Mouse (Mus musculus) cerebellum, postnatal 36 days (tissue): ENCODE data around the gene Rab10.

Experiments used
- DNase-seq, 2 experiments: peaks; one replicate each; pipeline ENCODE4 v3.0.0; 2021 to 2022; ENCODE audit warnings: mixed read lengths in 2 of 2

Rab10 gene

DNA sequence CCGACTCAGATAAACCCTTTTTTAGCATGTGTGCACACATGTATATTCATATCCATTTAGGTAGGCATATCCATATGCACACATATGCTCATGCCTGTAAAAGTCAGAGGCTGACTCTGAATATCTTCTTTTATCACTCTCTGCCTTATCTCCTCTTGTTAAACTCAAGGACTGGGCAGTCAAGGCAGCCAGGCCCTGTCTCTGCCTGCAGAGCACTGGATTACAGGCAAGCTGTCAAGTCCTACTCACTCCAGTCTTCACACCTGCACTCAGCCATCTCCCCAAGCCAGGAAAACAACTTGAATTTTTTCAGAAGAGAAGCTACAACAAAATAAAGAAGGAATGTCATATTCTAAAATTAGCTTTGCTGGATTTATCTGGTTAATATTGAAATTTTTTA, 17.9 kb downstream of the Rab10 start:
- no peak for DNase-seq

DNA sequence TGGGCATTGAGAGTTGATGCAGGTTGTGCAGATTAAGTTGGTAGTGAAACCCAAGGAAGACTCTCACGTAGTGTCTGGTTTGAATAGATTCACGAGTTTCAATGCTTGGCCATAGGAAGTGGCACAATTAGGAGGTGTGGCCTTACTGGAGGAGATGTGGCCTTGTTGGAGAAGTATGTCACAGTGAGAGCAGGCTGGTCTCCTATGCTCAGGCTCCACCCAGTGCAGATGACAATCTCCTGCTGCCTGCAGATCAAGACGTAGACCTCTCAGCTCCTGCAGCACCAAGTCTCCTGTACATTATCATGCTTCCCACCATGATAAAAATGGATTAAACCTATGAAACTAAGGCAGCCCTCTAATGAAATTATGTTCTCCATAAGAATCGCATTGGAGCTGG, 18.7 kb downstream of the Rab10 start:
- no peak for DNase-seq

DNA sequence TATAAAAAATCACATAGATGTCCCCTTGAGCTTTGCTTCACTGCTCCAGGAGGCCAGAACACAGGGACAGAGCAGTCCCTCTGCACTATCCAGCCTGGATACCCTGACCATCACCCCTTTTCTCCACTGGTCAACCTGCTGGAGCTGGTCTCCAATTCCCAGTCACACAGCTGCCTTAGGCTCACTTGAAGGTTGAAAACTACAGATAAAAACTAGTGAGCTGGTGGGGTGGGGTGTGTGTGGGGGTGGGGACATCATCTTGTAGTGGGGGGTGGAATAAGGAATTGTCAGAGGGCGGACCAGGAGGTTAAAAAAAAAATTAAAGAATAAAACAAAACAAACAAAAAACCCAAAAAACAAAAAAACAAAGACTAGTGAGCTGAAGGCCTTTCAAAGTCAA, 21.3 kb downstream of the Rab10 start:
- DNase-seq, result no peak

DNA sequence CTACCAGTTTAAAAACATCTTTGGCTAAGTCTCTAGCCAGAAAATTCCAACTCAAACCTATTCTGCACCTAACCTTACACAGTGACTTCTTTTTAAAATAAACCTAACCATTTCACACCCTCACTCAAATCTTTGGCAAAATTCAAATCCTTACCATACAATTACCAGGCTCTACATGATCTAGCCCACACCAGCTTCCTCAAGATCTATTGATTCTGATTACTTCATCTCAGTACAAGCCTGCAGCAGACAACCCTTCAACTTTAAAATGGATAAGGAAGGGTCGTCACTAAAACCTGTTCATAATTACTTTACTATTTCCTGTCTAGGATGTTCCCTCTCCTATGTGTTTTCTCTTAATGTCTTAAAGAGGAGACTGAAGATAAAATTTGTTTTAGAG, 23.9 kb downstream of the Rab10 start:
- no peak for DNase-seq

DNA sequence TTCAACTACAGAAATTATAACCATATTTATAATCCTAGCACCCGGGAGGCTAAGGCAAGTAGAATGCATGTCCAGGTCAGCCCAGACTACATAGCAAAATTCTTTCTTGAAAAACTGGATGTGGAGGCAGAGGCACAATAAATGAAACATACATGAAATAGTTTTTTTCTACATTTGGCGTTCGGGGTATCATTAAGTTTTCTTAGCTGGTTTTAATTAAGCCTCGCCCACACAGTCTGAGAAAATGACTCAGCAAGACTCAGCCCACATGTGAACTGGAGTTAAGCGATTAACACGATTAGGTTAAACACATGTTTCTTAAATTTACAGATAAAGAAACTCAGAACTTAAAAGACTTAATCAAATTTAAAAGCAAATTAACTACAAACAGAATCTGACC, 24.4 kb downstream of the Rab10 start:
- DNase-seq, result no peak

DNA sequence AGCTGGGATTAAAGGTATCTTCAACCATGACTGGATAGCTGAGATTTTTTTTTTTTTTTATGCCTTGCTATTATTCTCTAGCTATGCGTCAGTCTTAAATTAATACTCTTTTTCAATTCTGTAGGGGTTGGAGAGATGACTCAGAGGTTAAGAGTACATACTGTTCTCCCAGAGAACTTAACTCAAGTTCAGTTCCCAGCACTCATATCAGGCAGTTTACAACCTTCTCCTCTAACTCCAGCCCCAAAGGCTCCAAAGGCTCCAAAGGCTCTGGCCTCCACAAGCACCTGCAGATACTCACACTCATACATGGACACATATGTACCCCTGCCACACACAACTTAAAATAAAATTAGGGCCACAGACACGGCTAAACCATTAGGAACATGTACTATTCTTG, 25.3 kb downstream of the Rab10 start:
- no peak for DNase-seq

DNA sequence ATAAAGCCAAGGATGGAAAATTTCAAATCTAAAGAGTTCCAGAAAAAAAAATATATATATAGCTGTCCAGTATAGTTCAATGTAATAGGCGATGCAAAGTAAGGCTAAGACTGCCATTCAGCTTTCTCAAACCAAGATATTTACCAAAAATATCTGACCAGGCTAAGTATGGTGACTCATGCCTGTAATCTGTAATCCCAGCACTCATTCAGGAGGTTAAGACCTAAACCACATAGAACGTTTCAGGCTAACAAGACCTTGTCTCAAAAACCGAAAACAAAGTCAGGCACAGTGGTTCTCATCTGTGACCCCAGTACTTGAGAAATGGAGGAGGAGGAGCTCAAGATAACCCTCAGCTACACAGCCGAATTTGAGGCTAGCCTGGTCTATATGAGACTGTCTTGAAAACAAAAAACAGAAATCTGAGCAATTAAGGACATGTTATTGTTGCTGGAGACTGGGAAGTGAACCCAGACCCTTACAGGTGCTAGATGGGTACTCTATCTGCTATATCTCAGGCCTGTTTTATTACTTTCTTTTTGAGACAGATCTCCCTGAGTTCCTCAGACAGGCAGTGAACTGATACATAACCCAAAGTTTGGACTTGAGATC, 25.8 kb downstream of the Rab10 start:
- no peak for DNase-seq

DNA sequence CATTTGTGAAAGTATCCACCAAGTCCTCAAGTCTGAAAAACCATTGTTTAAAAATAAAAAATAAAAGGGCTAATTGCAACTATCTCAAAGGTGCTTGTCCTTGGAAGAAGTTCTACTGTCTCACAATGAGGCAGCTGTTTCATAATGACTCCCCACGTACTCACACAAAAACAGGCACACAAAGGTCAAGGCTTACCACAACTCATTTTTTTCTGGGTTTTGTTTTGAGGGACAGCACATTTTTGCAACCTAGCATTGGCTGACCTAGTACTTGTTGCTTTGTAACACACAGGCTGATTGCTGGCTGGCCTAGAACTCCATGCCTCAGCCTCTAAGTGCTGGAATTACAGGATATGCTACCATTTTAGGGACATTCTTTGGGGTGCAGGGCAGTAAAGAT, 26.8 kb downstream of the Rab10 start:
- no peak for DNase-seq

DNA sequence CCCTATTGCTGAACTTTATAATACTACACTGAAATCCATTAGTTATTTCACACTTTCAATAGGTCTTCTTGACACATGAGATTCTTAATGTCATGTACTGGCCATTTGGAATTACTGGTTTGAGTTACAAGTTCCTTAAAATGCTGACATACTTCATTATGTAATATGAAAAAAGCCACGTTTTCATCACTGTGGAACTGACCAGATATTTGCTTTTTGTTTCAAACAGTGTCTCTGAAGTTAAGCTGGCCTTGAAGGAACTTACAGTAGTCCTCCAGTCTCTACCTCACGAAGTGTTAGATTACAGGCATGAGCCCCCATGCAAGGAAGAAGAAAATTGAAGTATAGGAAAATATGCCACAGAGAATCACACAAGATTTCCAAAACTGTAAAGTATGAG, 27.2 kb downstream of the Rab10 start:
- DNase-seq, result no peak

DNA sequence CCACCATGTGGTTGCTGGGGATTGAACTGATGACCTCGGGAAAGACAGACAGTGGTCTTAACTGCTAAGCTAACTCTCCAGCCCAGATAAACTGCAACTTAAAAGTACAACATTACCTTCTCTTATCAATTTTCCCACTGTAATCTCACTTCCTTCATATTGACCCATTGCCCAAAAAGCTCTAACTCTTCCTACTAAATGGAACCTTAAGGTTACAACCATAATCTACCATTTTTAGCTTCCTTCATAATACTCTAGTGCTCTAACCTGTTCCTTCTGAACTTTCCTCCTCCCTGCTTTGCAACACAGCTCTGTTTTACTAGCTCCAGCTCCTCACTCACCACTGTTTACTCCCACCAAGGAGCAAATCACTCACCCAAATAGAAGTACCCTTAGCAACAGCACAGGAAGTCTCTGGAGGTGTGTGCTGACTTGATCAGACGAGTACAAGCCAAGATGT, 30.9 kb downstream of the Rab10 start:
- no peak for DNase-seq

DNA sequence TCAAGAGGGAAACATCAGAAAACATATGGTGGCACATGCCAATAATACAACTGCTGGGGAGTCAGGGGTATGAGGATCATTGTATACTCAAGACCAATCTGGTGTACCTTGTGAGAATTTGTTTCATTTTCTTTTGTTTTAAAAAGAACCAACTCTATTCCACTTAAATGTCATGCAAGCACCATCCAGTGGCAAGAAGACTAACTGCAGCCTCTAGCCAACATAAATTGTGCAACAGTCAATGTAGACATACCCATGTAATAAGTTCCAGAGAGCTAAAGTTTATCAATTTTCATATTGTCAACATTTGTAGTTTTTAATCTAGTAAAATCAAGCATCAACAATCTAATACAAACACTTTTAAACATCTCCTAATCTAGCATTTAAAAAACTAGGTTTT, 39.0 kb downstream of the Rab10 start:
- DNase-seq, result no peak

DNA sequence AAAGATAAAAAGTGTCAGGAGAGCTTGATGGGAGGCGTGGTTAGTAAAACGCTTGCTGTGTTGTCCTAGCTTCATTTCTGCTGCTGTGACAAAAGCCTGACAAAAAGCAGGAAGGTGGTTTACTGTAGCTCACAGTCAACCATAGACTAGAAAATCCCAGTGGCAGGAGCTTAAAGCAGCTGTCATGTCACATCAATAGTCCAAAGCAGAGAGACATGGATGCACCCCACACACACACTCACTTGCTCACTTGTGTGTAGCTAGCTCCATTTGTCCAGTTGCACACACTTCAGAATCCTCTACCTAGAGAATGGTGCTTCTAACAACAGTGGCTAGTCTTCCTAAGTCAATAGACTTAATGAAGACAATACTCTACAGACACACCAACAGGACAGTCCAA, 42.4 kb downstream of the Rab10 start:
- no peak for DNase-seq

DNA sequence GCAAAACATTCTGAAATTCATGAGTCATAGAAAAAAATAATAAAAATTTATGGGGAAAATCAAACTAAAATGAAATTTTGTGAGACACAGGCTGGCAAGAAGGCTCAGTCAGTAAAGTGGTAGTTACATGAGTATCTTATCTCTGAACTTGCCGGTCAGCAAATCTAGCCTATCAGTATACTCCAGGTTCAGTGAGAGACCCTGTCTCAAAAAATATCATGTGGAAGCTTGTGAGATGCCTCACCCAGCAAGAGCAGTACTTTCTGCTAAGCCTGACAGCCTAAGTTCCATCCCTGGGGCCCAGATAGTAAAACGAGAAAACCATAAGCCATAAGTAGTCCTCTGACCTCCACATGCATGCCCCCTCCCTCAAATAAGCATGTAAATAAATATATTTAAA, 44.6 kb downstream of the Rab10 start:
- DNase-seq, result no peak

DNA sequence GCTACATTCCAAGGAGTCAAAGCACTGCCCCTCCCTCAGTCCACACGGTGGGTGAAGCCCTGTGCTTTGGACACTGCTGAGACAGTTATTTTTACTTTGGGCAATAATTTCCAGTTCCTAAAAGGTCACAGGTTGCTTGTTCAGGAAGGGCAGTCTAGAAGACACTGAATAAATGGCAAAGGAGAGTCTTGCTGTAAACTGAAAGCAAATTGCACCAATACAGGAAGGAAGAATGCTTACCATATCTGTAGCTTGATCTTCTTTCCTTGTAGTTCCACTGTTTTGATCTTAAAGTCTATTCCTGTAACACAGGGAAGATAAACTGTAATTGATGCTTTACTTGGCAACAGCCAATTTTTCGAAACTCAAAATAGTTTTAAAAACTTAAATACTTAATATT, 45.3 kb downstream of the Rab10 start:
- no peak for DNase-seq

DNA sequence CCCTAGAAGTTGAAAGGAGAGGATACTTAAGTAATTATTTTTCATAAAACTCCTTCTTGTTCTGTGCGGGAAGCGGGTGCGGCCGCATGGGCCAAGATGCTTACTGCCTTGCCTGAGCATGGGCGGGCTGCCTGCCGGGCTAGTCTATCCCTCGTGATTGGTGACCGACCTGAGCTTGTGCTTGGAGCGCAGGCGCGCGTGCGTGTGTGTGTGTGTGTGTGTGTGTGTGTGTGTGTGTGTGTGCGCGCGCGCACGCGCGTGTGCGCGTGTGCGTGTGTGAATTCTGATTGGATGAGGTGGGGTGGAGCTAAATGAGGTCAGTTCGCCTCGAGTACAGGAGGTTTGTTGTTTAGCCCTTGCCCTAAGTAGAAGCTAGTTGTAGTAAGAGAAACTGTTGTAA, 48.2 kb downstream of the Rab10 start:
- no peak for DNase-seq

DNA sequence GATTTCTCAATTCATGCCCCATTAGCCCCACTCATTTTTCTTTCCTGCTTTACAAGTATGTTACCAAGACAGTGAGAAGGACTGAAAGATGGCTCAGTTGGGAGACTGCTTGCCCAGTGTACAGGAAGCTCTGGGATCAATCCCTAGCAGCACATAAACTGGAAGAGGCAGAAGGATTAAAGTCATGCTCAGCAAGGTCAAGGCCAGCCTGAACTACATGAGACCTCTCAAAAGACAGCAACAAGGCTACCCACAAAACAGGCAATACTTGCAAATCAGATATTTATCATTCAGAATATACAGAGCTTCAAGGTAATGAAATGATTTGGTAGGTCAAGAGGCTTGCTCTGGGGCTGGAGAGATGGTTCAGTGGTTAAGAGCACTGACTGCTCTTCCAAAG, 53.8 kb downstream of the Rab10 start:
- no peak for DNase-seq

DNA sequence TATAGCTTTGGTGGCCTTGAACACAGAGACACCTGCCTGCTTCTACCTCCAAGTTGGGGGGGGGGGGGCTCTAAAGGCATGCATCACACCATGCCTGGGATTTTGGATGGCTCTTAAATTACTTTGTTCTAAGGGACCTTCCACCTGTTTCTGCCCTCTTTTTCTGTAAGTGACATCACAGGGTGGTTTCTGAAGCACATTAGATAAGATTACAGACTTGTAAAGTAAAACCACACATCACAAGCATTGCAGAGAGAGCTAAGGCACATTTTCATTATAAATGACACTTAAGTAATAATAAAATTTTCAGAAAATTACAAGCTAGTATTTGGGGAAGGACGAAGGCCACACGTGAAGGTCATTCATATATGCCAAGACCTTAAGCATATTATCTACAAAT, 54.3 kb downstream of the Rab10 start:
- no peak for DNase-seq

DNA sequence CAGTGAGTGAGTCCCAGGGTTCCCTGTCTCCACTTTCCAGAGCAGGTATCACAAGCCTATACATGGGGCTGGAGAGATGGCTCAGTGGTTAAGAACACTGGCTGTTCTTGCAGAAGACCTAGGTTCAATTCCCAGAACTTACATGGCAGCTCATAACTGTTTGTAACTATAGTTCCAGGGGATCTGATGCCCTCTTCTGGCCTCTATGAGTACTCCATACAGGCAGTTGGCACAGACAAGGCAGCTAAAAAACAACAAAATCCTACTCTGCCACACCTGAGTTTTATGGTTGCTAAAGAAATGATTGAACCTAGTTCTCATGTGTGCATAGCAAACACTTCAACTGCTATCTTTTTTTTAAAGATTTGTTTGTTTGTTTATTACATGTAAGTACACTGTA, 56.2 kb downstream of the Rab10 start:
- no peak for DNase-seq

DNA sequence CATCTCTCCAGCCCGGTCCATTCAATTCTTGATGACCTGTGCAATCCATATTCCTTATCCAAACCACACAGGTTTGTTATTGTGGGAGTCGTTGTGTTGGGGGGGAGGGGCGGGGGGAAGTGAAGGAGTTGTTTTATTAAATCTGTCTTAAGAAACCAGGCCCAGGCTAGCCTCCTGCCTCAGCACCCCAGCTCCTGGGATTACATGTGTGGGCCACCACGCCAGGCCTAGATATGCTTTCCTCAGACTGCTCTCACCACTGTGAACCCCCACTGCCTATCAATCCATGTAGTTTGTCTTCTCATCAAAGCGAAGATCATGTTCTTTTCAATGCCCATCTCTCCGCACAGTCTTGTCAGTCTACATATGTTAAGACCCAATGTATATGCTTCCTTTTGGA, 63.7 kb downstream of the Rab10 start:
- no peak for DNase-seq

DNA sequence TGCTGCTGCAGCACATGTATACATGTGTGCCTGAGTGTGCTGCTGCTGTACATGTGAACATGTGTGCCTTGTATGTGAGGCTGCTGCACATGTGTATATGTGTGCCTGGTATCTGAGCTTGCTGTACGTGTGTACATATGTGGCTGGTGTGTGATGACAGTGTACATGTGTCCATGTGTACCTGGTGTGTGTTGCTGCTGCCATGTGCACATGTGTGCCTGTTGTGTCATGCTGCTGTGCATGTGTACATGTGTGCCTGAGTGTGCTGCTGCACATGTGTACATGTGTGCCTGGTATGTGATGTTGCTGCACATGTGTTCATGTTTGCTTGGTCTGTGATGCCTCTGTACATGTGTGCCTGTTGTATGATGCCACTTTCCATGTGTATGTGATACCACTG, 70.2 kb downstream of the Rab10 start:
- no peak for DNase-seq

DNA sequence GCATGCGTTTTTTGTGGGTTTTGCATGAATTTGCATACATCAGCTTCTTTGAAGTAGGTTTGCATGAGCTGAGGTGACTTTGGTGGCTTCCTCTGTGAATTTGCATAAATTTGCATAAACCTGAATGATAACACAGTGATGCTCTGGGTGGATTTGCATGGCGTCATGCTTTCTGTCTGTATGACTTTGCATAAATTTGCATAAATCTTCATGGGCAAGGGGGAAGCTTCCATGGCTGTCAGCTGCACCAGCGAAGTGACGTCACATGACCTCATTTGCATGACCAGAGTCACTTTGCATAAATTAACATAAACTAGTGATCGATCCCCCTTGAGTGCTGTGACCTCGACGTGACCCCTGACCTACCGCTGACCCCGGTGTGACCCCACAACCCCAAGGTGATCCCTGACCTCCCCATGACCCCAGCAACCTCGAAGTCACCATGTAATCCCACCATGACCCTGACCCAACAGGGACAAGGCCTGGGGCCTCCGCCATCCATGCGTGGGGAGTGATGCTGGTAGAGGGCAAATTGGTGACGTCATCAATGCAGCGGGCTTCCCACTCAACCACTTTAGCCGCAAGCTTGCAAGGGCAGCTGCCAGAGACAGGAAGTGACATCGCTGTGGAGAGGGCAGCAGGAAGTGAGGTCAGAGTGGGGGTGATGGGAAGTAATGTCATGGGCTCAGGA, 71.3 kb downstream of the Rab10 start:
- no peak for DNase-seq

DNA sequence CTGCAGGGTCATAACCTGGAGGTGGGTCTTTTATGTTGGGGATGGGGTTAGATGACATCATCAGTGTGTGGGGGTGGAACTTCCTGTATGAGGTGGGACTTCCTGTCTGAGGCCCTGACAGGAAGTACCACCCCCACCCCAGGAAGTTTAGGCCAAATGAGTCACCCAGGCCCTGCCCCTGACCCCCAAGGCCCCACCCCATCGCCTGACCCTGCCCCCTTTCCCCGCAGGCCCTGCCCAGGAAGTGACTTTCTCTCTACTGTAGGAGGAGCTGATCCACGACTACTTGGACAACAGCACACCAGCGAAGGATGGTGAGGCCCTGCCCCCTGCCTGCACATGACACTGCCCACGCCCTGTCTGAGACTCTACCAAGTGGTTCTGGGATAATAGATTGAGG, 72.0 kb downstream of the Rab10 start:
- DNase-seq, result no peak

DNA sequence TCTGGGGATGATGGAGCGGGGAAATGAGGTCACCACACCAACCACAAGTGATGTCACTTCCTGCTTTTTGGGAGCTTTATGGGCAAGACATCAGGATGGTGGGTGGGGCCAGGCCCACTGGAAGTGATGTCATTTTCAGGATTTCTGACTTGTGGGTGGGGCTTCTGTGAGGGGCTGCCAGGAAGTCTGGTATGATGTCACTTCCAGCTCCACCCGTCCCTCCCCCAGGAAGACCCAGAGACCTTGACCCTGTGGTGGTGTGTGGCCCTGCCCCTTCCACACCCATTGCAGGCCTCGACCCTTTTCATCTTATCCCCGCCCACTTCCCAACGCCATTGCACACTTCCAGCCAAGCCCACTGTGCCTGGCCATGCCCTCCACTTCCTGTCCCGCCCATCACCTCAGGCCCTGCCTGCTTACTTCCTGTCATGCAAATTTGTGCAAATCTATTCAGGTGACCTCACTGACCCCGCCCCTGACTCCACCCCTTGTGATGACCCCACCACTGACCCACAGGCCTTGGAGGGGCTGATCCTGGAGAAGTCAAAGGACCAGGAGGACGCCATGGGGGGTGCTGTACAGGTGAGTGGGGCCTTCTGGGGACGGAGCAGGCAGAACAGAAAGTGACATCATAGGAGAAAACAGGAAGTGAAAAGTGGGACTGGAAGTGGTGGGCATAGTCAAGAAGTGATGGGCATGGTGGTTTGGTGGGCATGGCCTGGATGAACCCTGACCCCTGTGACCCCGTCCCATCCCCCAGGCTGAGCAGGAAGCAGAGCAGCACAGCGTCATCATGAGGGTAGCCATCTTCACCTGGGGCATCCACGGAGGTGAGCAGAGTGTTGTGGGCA, 72.7 kb downstream of the Rab10 start:
- DNase-seq, result peak in 1 of 2 experiments; percentile 18

DNA sequence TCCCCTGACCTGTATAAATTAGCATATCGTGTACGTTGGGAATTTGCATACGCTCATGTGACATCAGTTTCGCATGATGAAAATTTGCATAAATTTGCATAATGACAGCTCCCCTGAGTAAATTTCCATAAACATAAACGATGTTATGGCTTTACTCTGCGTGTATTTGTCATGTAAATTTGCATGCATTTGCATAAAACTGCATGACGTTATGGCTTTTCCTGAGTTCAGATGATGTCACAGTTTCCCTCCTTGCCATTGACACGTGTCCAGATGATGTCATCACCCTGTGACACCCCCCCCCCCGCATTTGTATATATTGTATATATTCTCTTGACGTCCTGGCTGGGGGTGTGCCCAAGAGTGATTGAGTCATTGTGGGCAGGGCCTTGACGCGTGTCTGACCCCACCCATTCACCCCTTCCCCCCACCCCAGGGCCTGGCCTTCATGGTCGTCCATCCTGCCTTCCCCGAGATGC, 73.6 kb downstream of the Rab10 start:
- peak in 1 of 2 experiments; percentile 35 for DNase-seq
